Mouse (Mus musculus) lung, adult 10 weeks (tissue): Measurements from ENCODE around the gene Plcxd1. TPM values are rescaled to one million over a fixed set of nuclear protein-coding genes. Genes with fewer than 3 reads are reported as not detected.

ENCODE experiments used
- polyA plus RNA-seq: library from polyadenylated mRNA; stranded (reverse); fragments of 350-450 nt; fragmentation: Illumina TruSeq; extraction: RNeasy Lipid Tissue Mini Kit (QIAGEN cat#74804); gene quantifications from one replicate; pipeline ENCODE4 v1.2.3, GENCODE M21; 2014; ENCODE audit warnings: low read depth, low replicate concordance; ENCODE audit not compliant: insufficient read depth

Plcxd1 gene
- polyA plus RNA-seq: 0.45 TPM

DNA sequence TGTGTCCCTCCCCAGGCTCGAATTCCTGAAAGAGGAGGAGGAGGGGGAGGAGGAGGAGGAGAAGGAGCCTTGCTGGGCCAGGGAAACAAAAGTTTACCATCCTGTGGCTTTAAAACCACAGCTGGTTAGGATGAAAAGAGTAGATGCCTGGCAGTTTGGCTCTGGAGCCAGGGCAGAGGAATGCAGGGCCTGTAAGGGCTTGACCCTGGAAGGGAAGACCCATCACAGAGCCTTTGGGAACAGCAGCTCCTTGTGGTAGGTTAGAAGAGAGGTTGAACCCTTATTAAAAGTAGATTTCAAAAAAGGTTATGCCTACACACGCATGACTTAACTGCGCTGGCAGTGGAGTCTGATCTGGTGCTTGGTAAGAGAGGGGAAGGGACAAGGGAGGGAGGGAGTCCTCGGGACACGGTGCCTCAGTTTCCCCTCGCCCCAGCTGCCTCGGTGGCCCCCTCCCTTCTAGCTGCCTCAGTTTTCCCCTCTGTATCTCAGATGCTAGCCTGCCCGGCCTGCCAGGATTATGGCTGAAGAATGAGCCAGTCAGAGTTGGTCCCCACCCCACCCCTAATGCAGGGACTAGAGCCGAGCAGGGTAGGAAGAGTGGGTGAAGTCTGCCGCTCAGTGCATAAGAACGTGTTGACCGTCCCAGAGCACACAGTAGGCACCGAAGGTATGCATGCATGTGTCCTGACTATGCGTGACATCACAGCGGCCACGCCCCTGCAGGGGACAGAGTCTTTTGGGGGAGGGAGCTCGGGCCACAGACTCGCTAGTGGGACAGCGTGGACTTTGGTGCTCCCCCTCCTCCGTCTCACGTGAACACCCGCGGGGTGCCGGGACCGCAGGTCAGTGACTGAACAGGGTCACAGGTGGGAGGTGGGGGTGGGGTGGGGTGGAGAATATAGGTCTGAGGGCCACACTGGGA is at the start of gene Plcxd1:
Gene Plcxd1, plus strand, starts transcription at position 314 of the 925 bp plus-strand sequence.

DNA sequence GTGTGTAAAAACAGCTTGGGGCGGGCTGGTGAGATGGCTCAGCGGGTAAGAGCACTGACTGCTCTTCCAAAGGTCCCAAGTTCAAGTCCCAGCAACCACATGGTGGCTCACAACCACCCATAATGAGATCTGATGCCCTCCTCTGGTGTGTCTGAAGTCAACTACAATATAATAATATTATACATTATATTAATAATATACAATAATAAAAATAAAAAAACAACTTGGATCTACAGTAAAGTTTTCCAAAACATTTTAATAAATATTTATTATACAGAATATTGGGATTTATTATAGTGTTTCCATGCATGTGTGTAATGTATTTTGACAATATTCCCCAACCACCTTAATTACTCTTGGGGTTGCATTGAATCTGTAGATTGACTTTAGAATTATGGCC is 27.4 kb upstream of the Plcxd1 start, which contains the start of gene Gm17655:
Gene Gm17655, minus strand, starts transcription at position 101 of the 400 bp plus-strand sequence.

DNA sequence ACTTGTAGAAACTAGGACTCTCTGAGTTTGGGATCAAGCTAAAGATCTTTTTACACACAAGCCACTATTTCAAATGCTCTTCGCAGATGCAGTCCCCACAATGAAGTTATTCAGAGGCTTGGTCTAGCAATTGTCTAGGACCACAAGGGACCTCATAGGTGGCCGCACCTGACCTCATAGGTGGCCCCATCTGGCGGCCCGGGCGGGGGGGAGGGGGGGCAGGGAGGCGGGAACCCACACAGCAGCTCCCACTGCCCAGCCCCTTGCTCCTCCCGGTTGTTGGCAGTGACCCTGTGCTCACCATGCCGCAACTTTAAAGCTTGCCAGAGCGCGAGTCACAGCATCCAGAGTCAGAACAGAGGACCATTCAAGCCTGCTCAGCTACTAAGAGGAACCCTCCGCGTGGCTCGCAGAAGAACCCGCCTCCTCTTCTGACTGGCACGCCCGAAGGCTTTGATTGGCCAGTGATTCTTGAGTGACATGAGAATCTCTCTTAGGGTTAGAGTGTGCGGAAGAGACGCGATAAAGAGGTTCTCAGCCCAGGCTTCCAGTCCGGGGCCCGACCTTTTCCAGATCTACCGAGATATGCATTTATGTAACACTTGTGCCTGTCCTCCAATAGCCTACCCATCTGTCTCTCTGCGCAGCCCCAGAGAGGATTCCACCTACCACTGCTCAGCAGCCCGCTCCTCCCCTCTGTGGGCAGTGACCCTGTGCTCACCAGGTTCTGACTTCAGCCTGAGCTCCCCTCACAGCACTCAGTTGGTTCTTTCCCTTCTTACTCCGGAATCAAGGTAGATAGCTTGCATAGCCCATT is 5.5 kb upstream of the Plcxd1 start, which contains the start of gene Gm35315:
Gene Gm35315, minus strand, starts transcription at position 391 of the 817 bp plus-strand sequence.

DNA sequence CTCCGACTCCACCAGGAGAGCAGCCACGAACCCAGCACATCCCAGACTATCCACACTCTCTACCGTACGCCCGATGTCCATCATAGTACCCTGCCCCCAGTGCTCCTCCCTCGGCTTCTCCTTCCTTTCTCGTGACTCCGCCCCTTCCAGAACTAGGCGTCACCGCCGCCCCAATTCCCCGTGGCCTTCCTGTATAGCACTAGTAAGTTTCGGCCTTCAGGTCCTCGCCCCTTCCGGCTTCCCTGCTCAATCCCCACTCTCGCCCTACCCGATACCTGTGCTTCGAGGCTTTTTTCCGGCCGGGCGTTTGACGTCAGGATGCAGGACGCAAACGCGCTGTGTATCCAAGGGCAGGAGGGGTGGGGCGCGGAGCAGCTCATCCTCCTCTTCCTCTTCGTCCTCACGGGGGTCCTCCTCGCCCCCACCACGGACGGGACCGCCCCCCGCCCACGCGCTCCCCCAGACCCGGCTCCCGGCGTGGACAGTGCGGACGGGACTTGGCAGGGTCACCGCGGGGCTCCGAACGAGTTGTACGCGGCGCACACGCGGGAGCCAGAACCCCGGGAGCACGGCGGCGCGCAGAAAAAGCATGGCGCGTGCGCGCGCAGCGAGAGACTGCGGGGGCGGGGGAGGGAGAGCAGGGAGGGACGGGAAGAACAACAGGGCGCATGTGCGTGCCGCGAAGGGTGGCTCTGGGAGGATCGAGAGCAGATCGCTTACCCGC is 8.0 kb downstream of the Plcxd1 start, which contains the start of gene Gtpbp6:
Gene Gtpbp6, minus strand, starts transcription at position 617 of the 724 bp plus-strand sequence.

DNA sequence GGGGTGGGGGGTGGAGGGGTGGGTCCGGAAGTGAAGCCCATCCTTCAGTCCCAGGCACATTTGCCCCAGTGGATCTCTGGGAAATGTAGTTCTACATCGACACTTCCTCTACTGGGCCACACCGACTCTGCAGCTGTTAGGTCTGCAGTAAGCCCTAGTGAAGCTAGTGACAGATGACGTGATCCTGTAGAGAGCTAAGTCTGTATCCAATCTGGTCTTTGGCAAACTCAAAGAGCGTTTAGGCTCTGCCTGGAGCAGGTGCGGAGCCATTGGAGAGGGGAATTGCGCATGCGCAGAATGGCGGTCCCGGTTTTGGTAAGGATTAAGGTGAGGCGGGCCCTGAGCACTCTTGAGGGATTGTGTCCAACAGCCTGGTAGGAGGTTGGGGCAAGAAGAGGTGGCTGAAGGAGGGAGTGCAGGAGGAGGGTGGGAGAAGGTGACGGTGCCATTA is 10.2 kb downstream of the Plcxd1 start, which contains the start of gene Zfp605:
Gene Zfp605, plus strand, starts transcription at position 102 of the 451 bp plus-strand sequence.

DNA sequence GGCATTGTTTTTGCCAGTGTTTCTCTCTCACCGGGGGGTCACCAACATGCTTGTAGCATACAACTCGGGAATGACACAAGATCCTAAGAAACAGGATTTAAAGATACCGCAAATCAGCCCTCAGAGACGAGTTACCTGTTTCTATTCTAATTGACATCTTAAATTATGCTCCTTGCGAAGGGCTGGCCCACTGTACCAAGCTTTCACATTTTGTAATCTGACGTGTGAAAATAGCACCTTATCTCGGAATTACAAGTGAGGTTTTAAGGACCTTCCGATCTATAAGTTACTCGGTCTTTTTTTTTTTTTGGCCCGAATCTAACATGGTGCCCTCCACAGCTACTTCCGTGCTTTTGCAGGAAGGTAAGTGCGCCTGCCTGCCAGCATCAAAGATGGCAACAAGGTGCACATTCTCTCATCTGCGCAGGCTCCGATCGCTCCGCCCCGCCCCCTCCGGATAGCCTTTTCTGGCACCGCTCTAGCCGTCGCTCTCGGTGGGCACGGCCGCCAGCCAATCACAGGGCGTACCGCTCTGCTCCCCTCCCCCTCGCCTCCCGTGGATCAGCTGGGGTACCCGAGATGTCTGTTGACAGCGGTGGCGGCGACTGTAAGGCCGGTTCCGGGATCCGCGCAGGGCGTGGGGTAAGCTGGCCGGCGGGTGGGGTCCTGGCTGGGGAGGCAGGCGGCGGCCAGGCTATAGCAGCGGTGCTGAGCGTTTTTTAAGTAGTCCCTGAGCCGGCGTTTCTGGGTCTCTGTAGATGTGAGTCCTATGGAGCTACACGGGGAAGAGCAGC is 35.7 kb downstream of the Plcxd1 start, which contains the start of gene Chfr:
Gene Chfr, plus strand, starts transcription at position 550 of the 794 bp plus-strand sequence.

Other genes with a start within 250 kb of the Plcxd1 start
- 6.7 TPM for gene Gm15446, start 176.6 kb upstream of the Plcxd1 start, polyA plus RNA-seq
- 13.1 TPM for gene Zfp932, start 103.4 kb upstream of the Plcxd1 start, polyA plus RNA-seq
- gene Gm17655, start 27.5 kb upstream of the Plcxd1 start, polyA plus RNA-seq: 1.9 TPM
- gene Gm35315, start 5.5 kb upstream of the Plcxd1 start, polyA plus RNA-seq: 0.23 TPM
- 32.5 TPM for gene Gtpbp6, start 8.2 kb downstream of the Plcxd1 start, polyA plus RNA-seq
- 2.1 TPM for gene Zfp605, start 10.1 kb downstream of the Plcxd1 start, polyA plus RNA-seq
- gene Chfr, start 35.9 kb downstream of the Plcxd1 start, polyA plus RNA-seq: 17.1 TPM
- gene Golga3, start 76.7 kb downstream of the Plcxd1 start, polyA plus RNA-seq: 7.1 TPM
- gene Ankle2, start 131.0 kb downstream of the Plcxd1 start, polyA plus RNA-seq: 9.2 TPM
- 16.7 TPM for gene Pgam5, start 169.9 kb downstream of the Plcxd1 start, polyA plus RNA-seq
- 21.2 TPM for gene Pxmp2, start 186.2 kb downstream of the Plcxd1 start, polyA plus RNA-seq
- 1.0 TPM for gene Pole, start 186.3 kb downstream of the Plcxd1 start, polyA plus RNA-seq
- 0.56 TPM for gene P2rx2, start 243.2 kb downstream of the Plcxd1 start, polyA plus RNA-seq
- gene Lrcol1, start 244.8 kb downstream of the Plcxd1 start, polyA plus RNA-seq: 0.40 TPM